Mouse (Mus musculus) hindbrain, embryonic 15.5 days (tissue): Measurements from ENCODE around the gene Med13l. TPM values are rescaled to one million over a fixed set of nuclear protein-coding genes. Genes with fewer than 3 reads are reported as not detected.

Experiments
- ATAC-seq: fragments of 200-750 bp; cut with Nextera tagmentation; 2 replicates; pipeline ENCODE4 v1.8.0; 2017; ENCODE audit warnings: low read depth, moderate number of reproducible peaks, moderate TSS enrichment; ENCODE audit not compliant: low FRiP score
- H3K27ac ChIP-seq: fragments of 300-500 bp; sonication (generic); replicated peaks from 2 replicates; pipeline ENCODE4 v1.5.1; 2015; ENCODE audit warnings: mild to moderate bottlenecking, inconsistent platforms
- H3K27me3 ChIP-seq: fragments of 300-500 bp; sonication (generic); 2 replicates; pipeline ENCODE4 v1.6.1; 2015; ENCODE audit warnings: control low read depth, inconsistent platforms
- H3K36me3 ChIP-seq: fragments of 300-500 bp; sonication (generic); 2 replicates; pipeline ENCODE4 v1.6.1; 2015; ENCODE audit warnings: control low read depth, inconsistent platforms
- H3K4me1 ChIP-seq: fragments of 300-500 bp; sonication (generic); replicated peaks from 2 replicates; pipeline ENCODE4 v1.6.1; 2015; ENCODE audit warnings: control low read depth, inconsistent platforms
- H3K4me2 ChIP-seq: fragments of 300-500 bp; sonication (generic); 2 replicates; pipeline ENCODE4 v1.6.1; 2015; ENCODE audit warnings: moderate library complexity, mild to moderate bottlenecking, inconsistent platforms
- H3K4me3 ChIP-seq: fragments of 300-500 bp; sonication (generic); 2 replicates; pipeline ENCODE4 v1.5.1; 2015; ENCODE audit warnings: mild to moderate bottlenecking, inconsistent platforms
- H3K9ac ChIP-seq: fragments of 300-500 bp; sonication (generic); 2 replicates; pipeline ENCODE4 v1.6.1; 2015; ENCODE audit warnings: inconsistent platforms
- H3K9me3 ChIP-seq: fragments of 300-500 bp; sonication (generic); 2 replicates; pipeline ENCODE4 v1.6.1; 2016; ENCODE audit warnings: control low read depth, inconsistent platforms
- WGBS: fragments of 180-500 bp; shearing (Covaris S2); methylation state at CpG from one replicate; pipeline ENCODE4 v1.1.7; 2015; 5-methylcytosine and 5-hydroxymethylcytosine counted together
- polyA plus RNA-seq: library from polyadenylated mRNA; unstranded; fragments of >200 nt; fragmentation: Nextera tagmentation; extraction: Ambion mirVana; gene quantifications from 2 replicates; pipeline ENCODE4 v1.2.1, GENCODE M21; 2015

Med13l gene
- polyA plus RNA-seq, 1 experiment from 2014 or later: 13.7 TPM

DNA sequence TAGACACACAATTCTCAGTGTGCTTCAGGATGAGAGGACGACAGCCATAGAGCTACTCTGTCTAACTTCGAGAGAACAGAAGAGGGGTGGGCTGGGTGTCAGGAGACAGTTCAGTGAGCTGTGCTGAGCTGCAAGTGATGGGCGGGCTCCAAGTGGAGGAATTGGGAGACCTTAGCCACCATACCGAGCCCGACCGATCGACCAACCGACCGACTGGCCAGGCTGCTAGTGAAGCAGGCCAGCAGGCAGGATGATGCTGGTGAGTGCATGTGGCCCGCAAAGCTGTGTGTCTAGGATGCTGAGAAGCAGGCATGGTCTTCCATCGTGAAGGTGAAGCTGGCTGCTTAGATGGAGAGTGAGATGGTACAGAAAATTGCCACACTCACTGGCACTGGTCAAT is 94.1 kb downstream of the Med13l start:
- Histone ChIP-seq H3K36me3 (no peaks in the 10 kb centered on the region), H3K4me2 (no peak overlapping the region), H3K4me3 (no peak overlapping the region), H3K9me3 (no peaks in the 10 kb centered on the region), H3K9ac (no peak overlapping the region), H3K27me3 (no peaks in the 10 kb centered on the region), H3K27ac (peak overlapping the region; percentile 59; the same call in 1 of the 2 replicates), H3K4me1 (peaks cover 47% of the 10 kb centered on the region)
- ATAC-seq: no peak
- WGBS: 66% methylated on average over 11 of the region's 11 CpGs

DNA sequence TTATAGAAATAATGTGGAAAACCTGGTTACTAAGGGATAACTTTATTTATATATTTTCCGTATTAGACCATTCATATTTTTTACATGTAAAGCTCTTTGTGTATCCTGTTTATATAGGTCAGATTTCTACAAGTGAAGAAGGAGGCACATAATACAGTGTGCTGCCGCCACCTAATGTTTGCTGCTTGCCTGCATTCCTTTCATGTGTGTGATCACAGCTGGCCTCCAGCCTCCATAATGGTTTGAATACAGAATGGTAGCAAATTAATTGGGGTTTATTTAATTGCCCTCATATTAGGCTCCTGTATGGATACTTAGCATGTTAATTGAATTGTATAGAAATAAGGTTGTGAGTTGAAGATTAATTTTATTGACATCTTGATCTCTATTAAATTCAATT is 94.5 kb downstream of the Med13l start:
- H3K4me3 ChIP-seq: no peak overlapping the region
- no peaks in the 10 kb centered on the region for H3K36me3 ChIP-seq
- peaks cover 42% of the 10 kb centered on the region for H3K4me1 ChIP-seq
- 36% methylated on average over 2 of the region's 2 CpGs for WGBS
- no peak overlapping the region; the same call in 1 of the 2 replicates for H3K27ac ChIP-seq
- no peak overlapping the region for H3K4me2 ChIP-seq
- ATAC-seq: peak; percentile 71; the same call in 1 of the 2 replicates
- no peaks in the 10 kb centered on the region for H3K9me3 ChIP-seq
- H3K27me3 ChIP-seq: no peaks in the 10 kb centered on the region
- H3K9ac ChIP-seq: no peak overlapping the region

DNA sequence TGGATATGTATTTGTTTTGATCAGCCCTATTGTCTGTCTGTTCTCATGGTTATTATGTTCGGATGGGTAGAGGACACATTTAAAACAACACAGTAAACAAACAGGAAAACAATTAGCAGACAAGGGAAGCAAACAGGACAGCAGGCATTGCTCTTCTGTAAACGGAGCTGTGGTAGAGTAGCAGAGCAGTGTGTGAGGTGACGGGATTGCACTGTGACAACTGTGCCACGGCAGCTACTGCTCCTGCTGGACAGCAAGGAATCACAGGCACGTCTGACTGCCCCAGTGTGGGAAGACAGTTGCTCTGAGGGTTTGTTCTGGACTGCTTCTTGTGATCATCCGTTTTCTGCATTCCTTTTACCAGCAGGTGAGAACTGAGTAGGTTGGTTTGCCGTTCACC is 94.9 kb downstream of the Med13l start:
- ATAC-seq: peak; percentile 52; the same call in 1 of the 2 replicates
- H3K36me3 ChIP-seq: no peaks in the 10 kb centered on the region
- 45% methylated on average over 7 of the region's 7 CpGs for WGBS
- no peak overlapping the region for H3K4me2 ChIP-seq
- no peaks in the 10 kb centered on the region for H3K9me3 ChIP-seq
- H3K4me1 ChIP-seq: peaks cover 38% of the 10 kb centered on the region
- H3K9ac ChIP-seq: no peak overlapping the region
- no peaks in the 10 kb centered on the region for H3K27me3 ChIP-seq
- no peak overlapping the region for H3K27ac ChIP-seq
- no peak overlapping the region for H3K4me3 ChIP-seq

DNA sequence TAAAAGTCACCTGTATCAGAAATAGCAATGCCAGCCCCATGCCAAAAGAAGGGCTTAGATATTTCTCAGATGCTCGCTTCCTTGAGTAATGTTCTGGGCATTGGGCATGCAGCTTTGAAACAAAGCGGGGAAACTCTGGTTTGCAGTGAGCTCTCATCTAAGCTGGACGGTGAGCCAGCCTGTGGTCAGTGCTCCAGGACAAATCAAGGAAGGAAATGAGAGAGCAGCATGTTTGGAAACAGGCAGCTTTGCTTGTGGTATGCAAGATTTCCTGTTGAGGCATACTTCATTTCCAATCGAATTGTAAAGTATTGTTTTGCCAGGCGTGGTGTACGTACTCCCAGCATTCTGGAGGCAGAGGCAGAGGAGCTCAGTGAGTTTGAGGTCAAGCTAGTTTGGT is 95.5 kb downstream of the Med13l start:
- no peak for ATAC-seq
- 84% methylated on average over 6 of the region's 6 CpGs for WGBS
- H3K27ac ChIP-seq: no peak overlapping the region

DNA sequence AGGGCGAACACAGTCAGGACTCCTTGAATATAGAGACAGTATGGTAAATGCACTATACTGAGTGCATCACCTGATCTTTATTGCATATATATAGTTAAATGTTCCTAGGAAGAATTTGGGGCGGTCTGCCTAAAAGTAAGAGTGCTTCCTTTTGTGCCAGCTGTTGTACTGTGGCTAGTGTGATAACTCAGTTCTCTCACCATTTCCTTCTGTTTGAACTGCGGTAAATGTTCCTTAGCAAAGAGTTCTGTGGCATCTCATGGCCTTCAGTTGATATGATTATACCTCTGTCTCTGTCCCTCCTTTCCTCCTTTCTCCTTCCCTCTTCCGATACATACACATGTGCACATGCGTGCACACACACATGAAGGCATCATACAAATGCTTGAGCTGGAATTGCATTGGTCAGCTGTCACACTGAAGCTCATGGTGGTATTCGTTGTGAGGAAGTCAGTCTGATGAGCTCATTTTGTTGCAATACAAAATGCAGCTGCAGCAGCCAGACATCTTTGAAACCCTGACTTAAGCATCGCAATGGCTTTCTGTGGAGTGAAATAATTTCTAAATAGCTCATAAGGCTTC is 97.9 kb downstream of the Med13l start:
- Histone ChIP-seq H3K9ac (no peak overlapping the region), H3K4me2 (no peak overlapping the region), H3K4me1 (peaks cover 30% of the 10 kb centered on the region), H3K4me3 (no peak overlapping the region), H3K27me3 (no peaks in the 10 kb centered on the region), H3K27ac (no peak overlapping the region), H3K36me3 (no peaks in the 10 kb centered on the region), H3K9me3 (no peaks in the 10 kb centered on the region)
- WGBS: 88% methylated on average over 7 of the region's 7 CpGs
- no peak for ATAC-seq

More for the DNA sequence above, 95.5 kb downstream of the Med13l start:
- H3K4me3 ChIP-seq: no peak overlapping the region
- H3K27me3 ChIP-seq: no peaks in the 10 kb centered on the region
- no peaks in the 10 kb centered on the region for H3K9me3 ChIP-seq
- no peak overlapping the region for H3K4me2 ChIP-seq
- H3K4me1 ChIP-seq: peaks cover 33% of the 10 kb centered on the region
- no peak overlapping the region for H3K9ac ChIP-seq
- no peaks in the 10 kb centered on the region for H3K36me3 ChIP-seq

DNA sequence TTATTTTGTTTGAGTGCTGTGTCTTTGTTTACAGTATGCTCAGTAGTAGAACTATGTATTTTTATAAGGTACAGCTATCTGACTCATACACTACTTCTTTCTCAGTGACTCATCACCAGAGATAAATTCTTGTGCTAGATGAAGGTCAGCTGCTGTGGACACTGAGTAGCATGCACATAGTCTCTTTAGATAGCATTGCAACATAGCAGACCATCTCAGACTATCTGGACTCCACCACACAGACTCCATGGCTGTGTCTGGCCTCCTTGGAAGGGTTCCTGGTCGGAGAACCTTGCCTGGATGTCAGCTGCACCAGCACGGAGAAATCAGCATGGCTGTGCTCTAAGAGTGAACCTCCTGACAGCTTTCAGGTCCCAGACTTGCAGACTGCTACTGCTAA is 99.2 kb downstream of the Med13l start:
- Histone ChIP-seq H3K36me3 (no peaks in the 10 kb centered on the region), H3K4me3 (no peak overlapping the region), H3K27ac (no peak overlapping the region), H3K9me3 (no peaks in the 10 kb centered on the region), H3K4me1 (peaks cover 27% of the 10 kb centered on the region), H3K4me2 (no peak overlapping the region), H3K27me3 (no peaks in the 10 kb centered on the region), H3K9ac (no peak overlapping the region)
- ATAC-seq: no peak
- WGBS: 70% methylated on average over 2 of the region's 2 CpGs

DNA sequence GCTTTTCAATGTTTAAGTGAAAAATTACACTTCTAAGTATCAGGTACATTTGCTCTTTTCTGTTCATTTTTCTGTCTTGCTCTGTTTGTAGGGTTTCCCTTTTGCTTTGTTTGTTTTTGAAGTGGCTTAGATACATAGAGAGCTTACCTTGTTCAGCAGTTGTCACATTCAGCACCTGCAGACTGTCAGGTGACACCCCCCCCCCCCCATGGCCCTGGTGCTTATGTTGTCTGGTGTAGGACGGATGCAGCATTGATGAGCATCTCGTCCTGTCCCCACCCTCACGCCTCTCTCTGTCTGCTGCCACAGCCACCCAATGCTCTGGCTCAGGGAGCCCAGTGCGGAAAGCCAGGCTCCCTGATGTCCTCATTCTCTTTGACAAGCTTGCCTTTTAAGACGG is 101.3 kb downstream of the Med13l start:
- H3K36me3 ChIP-seq: no peaks in the 10 kb centered on the region
- WGBS: 68% methylated on average over 5 of the region's 5 CpGs
- no peak overlapping the region for H3K9ac ChIP-seq
- no peak overlapping the region for H3K4me3 ChIP-seq
- H3K9me3 ChIP-seq: no peaks in the 10 kb centered on the region
- no peak for ATAC-seq
- no peak overlapping the region for H3K4me2 ChIP-seq
- no peak overlapping the region for H3K27ac ChIP-seq
- H3K27me3 ChIP-seq: no peaks in the 10 kb centered on the region
- peaks cover 25% of the 10 kb centered on the region for H3K4me1 ChIP-seq

DNA sequence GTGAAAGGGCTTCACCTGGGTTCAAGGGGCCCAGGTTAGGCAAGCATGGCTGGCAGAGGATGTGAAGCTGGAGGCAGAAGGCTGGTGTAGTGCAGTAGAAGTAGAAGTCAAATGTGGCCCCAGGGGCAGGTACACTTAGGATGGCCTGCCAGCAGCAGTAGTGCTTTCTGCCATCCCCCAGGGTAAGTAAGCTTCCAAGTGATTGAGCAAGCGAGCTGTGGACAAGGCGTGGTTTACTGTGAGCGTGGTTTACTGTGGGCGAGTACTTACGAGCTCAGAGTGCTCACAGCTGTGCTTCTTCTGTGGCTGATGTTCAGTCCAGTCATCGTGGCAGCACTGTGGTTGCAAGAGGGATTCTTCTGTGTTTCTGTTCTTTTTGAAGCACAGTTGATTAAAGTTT is 103.5 kb downstream of the Med13l start:
- H3K4me1 ChIP-seq: peaks cover 38% of the 10 kb centered on the region

DNA sequence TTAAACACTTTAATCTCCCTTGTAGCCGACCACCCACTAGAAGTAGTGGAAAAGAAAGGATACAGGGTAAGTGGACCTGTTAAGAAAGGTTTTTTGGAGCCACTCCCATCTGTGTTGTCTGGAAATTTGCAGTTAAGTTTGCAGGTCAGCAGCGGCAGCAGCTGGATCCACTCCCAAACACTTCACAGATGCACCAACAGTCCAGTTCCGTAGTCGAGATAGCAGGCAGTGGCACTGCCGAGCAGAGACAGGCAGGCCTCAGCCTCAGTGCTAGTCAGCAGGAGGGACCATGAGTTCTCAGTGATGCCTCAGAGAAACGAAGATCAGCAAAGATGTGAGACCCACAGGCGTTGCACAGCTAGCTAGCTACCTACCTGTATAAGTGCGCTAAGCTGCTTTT is 104.5 kb downstream of the Med13l start:
- H3K27me3 ChIP-seq: no peaks in the 10 kb centered on the region
- H3K4me2 ChIP-seq: no peak overlapping the region
- no peak overlapping the region for H3K27ac ChIP-seq
- H3K36me3 ChIP-seq: no peaks in the 10 kb centered on the region
- H3K9ac ChIP-seq: no peak overlapping the region
- WGBS: 81% methylated on average over 8 of the region's 8 CpGs
- H3K4me1 ChIP-seq: peaks cover 42% of the 10 kb centered on the region
- ATAC-seq: no peak
- H3K4me3 ChIP-seq: no peak overlapping the region
- H3K9me3 ChIP-seq: no peaks in the 10 kb centered on the region

More for the DNA sequence above, 103.5 kb downstream of the Med13l start:
- 78% methylated on average over 6 of the region's 6 CpGs for WGBS
- Histone ChIP-seq H3K27ac (no peak overlapping the region), H3K4me2 (no peak overlapping the region), H3K4me3 (no peak overlapping the region), H3K9ac (no peak overlapping the region), H3K9me3 (no peaks in the 10 kb centered on the region), H3K36me3 (no peaks in the 10 kb centered on the region), H3K27me3 (no peaks in the 10 kb centered on the region)
- no peak for ATAC-seq

DNA sequence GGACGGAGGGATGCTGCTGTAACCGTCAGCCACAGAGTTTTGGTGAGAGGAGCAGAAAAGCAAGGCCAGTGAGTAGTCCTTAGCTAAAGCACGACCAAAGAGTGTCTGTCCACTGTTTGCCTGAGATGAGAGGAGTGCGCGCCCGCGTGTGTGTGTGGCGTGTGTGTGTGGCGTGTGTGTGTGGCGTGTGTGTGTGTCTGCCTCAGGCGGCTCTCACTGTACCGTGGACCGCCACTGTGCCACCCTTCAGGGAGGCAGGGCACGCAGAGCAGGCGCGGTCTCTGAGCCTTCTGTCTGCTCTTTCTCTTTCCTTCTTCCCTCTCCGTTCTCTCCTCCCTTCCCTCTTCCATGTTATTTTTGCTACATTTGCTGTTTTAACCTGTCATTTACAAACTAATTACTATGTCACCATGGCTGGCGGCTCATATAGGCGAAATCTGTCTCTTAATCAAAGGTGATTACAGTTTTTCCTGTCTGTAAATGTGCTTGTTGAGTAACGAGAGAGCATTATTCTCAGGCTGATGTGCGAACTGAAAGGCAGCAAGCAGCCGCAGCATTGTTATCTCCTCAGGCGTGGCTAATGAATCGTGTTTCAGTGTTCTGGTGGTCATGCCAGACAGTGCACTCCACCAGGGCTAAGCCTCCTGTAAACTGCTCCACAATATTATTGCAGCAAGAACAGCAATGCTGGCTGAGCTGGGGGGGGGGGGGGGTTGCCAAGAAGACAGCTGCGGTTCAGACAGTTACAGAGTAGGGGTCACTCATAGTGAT is 106.1 kb downstream of the Med13l start:
- WGBS: 14% methylated on average over 25 of the region's 25 CpGs
- Histone ChIP-seq H3K27me3 (no peaks in the 10 kb centered on the region), H3K4me3 (0 out of 2 replicates have a peak overlapping the region, but pooled peaks have one; percentile 9), H3K9ac (0 out of 2 replicates have a peak overlapping the region, but pooled peaks have one; percentile 20), H3K27ac (peak overlapping the region; percentile 66), H3K9me3 (no peaks in the 10 kb centered on the region), H3K36me3 (no peaks in the 10 kb centered on the region), H3K4me1 (peaks cover 53% of the 10 kb centered on the region), H3K4me2 (peak overlapping the region; percentile 51)
- peak; percentile 72 for ATAC-seq

DNA sequence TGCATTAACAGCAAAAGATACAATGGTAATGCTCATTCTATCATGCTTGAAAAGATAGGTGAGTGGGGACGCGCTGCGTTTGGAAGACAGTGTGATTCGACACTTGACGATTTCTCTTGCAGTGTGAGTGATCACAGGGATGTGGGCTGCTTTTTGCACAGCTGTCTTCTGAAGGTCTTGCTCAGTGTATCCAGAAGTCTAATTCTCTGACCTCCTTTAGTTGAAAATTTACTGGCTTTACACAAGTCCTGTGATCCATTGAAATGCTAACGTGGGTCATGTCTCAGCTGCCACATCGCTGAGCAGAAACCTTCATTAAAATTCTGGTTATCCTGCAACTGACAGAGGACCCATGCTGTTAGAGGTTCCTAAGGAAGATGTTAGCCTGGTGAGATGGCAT is 107.4 kb downstream of the Med13l start:
- Histone ChIP-seq H3K27me3 (no peaks in the 10 kb centered on the region), H3K27ac (no peak overlapping the region), H3K9me3 (no peaks in the 10 kb centered on the region), H3K4me2 (no peak overlapping the region), H3K4me1 (peaks cover 60% of the 10 kb centered on the region), H3K9ac (no peak overlapping the region), H3K36me3 (no peaks in the 10 kb centered on the region), H3K4me3 (no peak overlapping the region)
- no peak for ATAC-seq
- 18% methylated on average over 7 of the region's 7 CpGs for WGBS

DNA sequence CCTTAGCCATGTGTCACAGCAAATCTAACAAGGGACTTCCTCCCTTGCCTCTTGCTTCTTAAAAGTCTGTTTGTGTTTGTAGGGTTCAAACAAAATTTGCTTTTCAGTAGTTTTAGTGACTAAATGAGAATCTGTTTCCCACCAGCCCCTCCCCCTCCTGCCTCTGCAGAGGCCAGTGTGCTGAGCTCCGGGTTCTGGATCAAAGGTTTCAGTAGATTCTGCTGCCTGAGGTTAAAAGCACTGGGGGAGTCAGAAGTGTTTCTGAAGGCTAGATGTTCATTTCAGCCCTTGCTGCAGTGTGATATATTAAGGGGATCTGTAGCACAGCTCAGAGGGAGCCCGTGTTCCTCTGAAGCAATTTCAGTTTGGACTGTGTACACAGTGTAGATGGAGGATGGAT is 108.5 kb downstream of the Med13l start:
- 24% methylated on average over 2 of the region's 2 CpGs for WGBS
- Histone ChIP-seq H3K4me3 (no peak overlapping the region), H3K27me3 (no peaks in the 10 kb centered on the region), H3K4me2 (no peak overlapping the region), H3K27ac (no peak overlapping the region), H3K9ac (no peak overlapping the region), H3K9me3 (no peaks in the 10 kb centered on the region), H3K4me1 (peaks cover 69% of the 10 kb centered on the region), H3K36me3 (no peaks in the 10 kb centered on the region)
- ATAC-seq: no peak
